Mouse (Mus musculus): ENCODE measurements at regions not wholly inside any gene's neighbourhood (a gene's known extent, or its start where the extent isn't known, plus 50 kb on each side); places are given as distances from the start of the nearest gene placed in this dataset.

- peak; percentile 8 for DNase-seq (ENCODE audit: extremely low read depth, low read depth, low spot score)
These were observed 85.2 kb upstream of the Cplx2 start for GRCm38 (mm10) chr13:54285968-54286367.

- DNase-seq (ENCODE audit: extremely low read depth, low read depth, low spot score), result no peak
These were observed 84.5 kb upstream of the Cplx2 start for GRCm38 (mm10) chr13:54286616-54287015.

DNA sequence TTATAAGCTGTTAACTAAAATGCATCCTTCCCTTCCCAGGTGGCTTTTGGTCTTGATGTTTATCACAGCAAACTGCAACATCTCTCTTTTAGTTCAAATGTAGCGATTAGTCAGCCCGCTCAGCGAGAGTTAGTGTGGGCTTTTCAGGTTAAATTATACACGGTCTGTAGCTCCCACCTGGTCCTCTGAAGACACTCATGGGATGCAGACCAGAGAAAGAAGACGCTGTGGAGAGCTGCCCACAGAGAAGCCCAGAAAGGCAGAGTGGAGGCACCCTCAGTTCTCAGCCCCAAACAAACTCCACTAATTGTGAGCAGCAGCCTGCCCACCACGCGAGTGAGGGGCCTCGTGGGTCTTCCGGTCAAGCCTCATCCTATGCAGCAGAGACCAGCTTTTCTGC, 81.1 kb upstream of the Cplx2 start:
- DNase-seq (ENCODE audit: extremely low read depth, low read depth, low spot score), result no peak

- no peak for DNase-seq (ENCODE audit: extremely low read depth, low read depth, low spot score)
These were observed 78.8 kb upstream of the Cplx2 start for GRCm38 (mm10) chr13:54292394-54292793.

DNA sequence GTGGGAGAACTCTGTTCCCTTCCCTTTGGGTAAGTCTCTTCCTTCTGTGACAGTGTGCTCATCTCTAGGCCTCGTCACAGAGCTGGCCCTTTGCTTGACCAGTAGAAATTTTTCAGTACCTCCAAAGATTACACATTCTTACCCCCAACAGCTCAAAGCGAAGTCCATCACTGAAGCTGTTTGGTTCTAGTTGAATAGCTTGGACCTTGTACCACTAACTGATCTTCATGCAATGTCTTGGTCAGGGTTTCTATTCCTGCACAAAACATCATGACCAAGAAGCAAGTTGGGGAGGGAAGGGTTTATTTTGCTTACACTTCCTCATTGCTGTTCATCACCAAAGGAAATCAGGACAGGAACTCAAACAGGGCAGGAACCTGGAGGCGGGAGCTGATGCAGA, 78.1 kb upstream of the Cplx2 start:
- no peak for DNase-seq (ENCODE audit: extremely low read depth, low read depth, low spot score)

DNA sequence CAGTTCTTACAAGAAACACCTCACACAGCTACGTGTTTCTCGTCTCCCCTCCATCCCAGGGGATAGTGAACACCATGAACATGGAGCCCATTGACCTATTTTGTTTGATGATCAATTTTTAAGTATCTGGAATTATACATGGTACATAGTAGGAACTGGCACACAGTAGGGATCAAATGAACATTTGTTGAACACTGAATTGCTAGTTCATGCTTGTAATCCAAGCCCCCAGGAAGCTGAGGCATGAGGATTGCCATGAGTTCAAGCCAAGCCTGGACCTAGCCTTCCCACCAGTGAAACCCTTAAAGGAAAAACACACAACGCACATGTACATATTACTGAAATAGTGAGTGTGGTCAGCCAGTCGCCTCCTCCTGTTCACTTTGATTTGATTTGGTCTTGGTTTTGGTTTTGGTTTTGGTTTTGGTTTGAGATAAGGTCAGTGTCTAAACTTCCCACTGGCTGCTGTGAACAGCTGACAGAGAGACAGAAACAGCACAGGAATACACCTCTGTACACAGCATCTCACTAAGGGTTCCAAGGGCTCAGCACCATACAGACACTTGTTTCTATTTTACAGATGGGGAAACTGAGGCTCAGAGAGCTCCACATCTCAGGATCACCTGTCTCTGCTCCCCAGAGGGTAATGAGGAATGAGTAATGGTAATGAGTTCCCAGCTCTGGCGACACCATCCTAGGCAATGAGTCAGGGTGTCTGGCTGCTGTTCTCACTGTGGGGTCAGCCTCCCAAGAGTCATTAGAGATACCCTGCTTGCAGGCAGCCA, 75.5 kb upstream of the Cplx2 start:
- no peak for DNase-seq (ENCODE audit: extremely low read depth, low read depth, low spot score)

DNA sequence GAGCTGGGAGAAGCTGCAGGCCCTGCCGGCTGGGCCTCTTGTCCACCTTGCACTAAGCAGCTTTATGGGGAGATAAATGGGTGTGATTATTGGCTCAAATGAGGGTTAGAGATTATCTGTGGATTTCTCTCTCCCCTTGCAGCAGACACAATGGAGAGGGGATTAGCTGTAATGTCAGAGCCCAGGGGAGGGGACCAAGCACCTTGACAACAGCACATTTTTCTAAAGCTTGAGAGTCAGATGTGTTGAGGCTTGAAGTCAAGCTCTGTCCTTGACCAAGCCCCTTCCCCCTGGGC, 74.9 kb upstream of the Cplx2 start:
- no peak for DNase-seq (ENCODE audit: extremely low read depth, low read depth, low spot score)

DNA sequence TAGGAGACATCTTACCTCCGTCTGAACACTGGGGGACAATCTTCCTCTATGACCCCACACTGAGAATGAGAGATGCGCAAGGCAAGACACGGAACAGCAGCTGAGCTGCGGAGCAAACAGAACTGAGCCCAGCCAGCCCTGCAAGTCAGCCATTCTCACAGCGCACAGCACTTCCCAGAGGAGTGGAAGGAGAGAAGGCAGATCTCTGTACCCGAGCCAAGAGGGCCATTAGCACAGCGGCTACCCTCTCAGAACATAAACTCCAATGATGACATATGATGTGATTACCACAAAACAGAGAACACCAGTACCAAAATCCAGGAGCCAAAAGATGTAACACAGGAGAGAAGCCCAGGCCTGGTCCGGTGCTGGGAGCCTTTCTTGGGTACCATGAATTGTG, 72.3 kb upstream of the Cplx2 start:
- DNase-seq (ENCODE audit: extremely low read depth, low read depth, low spot score), result no peak

DNA sequence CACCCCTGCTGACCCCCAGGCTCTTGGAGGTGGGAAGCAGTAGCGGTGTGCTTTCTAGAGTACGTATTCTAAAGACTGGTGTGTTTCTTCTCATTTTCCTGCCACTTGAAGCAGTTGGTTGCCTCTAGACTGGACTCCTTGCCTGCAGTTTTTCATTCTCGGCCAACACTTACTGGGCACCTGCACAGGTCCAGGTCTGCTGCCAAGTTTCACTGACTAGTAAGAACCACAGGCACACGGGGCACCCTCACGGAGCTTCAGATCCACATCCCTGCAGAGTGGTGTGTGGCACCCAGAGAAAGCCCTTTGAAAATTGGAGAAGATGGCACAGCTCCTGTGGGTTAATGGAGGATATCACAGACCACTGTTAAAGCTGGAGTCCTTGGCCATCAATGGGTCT, 71.9 kb upstream of the Cplx2 start:
- DNase-seq (ENCODE audit: extremely low read depth, low read depth, low spot score), result no peak

- no peak for DNase-seq (ENCODE audit: extremely low read depth, low read depth, low spot score)
These were observed 70.0 kb upstream of the Cplx2 start for GRCm38 (mm10) chr13:54301110-54301509.

- DNase-seq (ENCODE audit: extremely low read depth, low read depth, low spot score), result no peak
These were observed 69.5 kb upstream of the Cplx2 start for GRCm38 (mm10) chr13:54301677-54302076.

GRCm38 (mm10) chr13:54302351-54303070, 68.6 kb upstream of the Cplx2 start:
- no peak for DNase-seq (ENCODE audit: extremely low read depth, low read depth, low spot score)

DNA sequence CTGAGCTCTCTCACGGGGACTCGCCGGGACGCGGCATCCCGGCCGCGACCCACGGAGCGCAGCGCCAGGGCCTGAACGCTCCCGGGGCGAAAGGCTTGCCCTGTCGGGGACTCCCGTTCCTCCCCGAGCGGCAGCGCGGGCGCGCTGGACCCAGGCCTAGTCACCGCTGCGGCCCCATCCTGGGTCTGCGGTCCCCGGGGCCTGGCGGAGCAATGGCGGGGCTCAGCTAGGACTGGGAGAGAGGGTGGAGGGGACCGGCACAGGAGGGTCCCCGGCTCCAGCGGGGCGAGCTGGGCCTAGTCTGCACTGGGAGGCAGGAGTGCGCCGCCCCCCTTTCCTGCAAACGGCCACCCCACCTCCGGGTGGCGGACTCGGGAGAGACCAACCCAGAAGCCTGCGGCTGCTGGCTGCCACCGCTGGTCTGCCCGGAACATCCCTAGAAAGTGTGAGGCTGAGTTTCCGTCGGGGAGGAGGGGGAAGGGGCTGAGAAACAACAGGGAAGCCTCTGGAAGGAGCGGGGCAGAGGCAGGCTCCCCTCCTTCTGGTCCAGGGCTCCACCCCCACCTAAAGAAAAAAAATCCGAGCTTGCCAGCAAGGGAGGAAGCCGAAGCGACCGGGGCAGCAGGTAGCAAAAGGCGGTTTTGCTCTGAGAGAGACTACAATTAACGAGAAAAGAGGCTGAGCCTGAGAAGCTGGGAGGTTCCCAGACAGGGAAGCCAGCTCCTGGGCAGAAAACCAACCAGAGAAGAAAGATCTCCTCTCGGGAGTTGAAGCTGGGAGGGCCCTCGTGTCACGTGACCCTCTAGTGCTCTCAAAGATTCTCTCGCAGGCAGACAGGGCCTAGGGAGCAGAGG, 67.9 kb upstream of the Cplx2 start:
- DNase-seq (ENCODE audit: extremely low read depth, low read depth, low spot score), result no peak

DNA sequence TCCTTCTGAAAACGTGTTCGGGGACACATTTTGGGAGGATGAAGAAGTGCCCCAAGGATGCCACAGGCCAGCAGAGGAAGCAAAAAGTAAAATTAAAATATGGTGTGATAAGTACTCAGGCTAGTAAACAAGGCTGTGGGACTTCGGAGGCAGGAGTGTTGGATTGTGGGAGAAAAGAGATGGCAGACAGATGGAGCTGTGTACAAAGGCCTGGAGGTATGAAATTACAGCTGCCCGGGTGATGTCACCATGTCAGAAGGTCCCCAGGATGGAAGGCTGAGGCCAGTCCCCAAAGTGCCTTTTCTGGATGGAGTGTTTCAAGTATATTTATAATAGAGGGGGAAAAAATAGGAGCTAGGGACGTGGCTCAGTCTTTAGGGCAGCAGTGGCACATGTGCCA, 66.9 kb upstream of the Cplx2 start:
- no peak for DNase-seq (ENCODE audit: extremely low read depth, low read depth, low spot score)

GRCm38 (mm10) chr13:54308591-54308990, 62.6 kb upstream of the Cplx2 start:
- no peak for DNase-seq (ENCODE audit: extremely low read depth, low read depth, low spot score)

- no peak for DNase-seq (ENCODE audit: extremely low read depth, low read depth, low spot score)
These were observed 61.8 kb upstream of the Cplx2 start for GRCm38 (mm10) chr13:54309354-54309753.

DNA sequence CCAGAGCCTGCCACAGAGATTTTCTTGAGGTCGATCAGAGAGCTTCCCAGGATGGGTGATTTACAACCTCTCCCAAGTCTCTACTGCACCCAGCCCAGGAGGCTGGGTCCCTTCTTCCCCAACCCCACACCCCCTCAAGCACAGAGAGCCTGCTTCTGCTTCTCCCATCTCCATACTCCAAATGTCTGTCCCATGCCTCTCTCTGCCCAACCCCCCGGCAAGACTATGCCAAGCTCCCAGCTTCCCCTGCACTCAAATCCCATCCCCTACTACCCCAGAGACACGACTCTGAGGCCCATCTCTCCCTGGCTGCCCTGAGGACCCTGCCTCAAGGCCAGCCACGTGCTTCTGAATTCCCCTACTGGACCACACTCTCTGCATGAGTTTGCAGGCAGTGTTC, 61.0 kb upstream of the Cplx2 start:
- no peak for DNase-seq (ENCODE audit: extremely low read depth, low read depth, low spot score)

- no peak for DNase-seq (ENCODE audit: extremely low read depth, low read depth, low spot score)
These were observed 59.7 kb upstream of the Cplx2 start for GRCm38 (mm10) chr13:54311327-54312026.

DNA sequence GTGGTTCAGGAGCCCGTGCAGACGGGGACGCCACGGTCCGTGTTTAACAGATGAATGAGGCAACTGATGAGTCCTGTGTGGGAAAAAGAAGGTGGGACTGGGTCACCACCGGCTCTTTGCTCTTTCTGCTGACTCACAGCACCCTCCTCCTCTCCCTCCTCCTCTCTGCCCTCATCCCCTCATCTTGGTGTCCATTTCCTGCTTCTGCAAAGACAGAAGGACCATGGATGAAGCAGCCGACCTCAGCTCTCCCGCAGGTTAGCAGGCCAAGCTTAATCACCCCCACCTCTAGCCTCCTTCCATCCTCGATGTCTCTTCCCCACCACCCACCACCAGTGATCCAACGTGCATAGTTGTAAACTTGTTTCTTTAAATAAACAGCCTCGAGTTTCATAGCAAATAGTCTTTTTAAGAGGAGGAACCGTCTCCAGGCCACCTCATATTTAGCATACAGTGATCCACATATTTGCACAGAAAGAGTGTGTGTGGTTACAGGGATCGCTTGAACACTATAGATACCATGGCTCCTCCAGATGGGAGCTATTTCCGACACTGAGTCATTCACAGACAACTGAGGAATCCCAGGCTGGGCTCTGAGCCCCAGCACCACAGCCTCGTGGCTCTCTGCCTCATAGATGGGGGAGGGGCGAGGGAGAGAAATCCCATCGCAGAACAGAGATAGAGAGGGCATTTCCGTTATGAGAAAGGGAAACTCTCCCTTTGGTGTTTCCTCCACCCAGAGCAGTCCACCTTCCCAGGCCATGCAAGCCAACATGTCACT, 58.6 kb upstream of the Cplx2 start:
- DNase-seq (ENCODE audit: extremely low read depth, low read depth, low spot score), result no peak

DNA sequence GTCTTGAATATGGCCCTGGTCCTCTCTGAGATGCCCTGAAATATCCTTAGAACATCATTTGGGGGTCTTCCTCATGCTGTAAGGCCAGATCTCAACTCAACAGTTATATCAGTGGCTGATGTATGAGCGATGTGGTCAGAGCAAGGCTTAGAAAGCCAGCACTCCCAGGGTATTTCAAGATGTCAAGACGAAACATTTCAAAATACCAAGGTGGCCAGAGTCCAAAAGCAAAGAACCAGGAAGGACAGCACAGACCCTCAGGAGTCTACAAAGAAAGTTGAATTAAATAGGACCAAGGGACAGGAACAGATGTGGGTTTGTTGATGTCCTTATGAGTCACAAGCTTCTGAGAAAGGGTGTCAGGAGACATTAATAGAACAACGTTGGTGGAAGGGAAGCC, 55.8 kb upstream of the Cplx2 start:
- no peak for DNase-seq (ENCODE audit: extremely low read depth, low read depth, low spot score)

DNA sequence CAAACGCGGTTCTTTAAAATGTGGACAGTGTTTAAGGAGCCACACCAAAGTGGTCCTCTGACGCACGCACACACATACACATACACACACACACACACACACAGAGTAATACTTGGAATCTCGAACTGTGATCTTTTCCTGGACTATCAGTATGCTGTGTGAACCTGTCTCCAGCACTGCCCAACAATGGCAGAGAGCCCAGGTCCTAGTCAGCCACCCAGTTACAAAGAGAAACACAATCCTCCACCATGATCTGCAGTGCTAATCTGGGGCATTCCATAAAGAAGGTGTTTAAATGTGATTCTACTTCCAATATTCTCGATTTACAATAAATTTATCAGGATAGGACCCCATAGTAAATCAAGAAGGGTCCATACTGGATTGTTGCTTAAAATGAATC, 54.2 kb upstream of the Cplx2 start:
- DNase-seq (ENCODE audit: extremely low read depth, low read depth, low spot score), result no peak

All from fat pad, adult 2 months (tissue).